8 mouse cellular contexts compared by ENCODE assay signal in genomic region chr19:60789452-60789851, GRCm38 (mm10). TPM values are rescaled to one million over a fixed set of nuclear protein-coding genes. Genes with fewer than 3 reads are reported as not detected.
DNase-seq lines count a peak whose midpoint lies in the region; ATAC-seq and TF ChIP-seq lines count a peak whose summit lies in the region.

No protein-coding gene starts in this region.

- no peaks in the 10 kb centered on the region for H3K36me3 ChIP-seq in forebrain, embryonic 12.5 days (replicated peaks)
- peaks cover 7% of the 10 kb centered on the region for H3K36me3 ChIP-seq in liver, embryonic 13.5 days

- no peaks in the 10 kb centered on the region for H3K27me3 ChIP-seq in forebrain, embryonic 12.5 days
- H3K27me3 ChIP-seq in liver, embryonic 13.5 days: no peaks in the 10 kb centered on the region

- H3K9me3 ChIP-seq in forebrain, embryonic 12.5 days: no peaks in the 10 kb centered on the region
- no peaks in the 10 kb centered on the region for H3K9me3 ChIP-seq in liver, embryonic 13.5 days (replicated peaks)

- peaks cover 23% of the 10 kb centered on the region for H3K4me1 ChIP-seq in forebrain, embryonic 12.5 days
- peaks cover 47% of the 10 kb centered on the region for H3K4me1 ChIP-seq in liver, embryonic 13.5 days (replicated peaks)

- H3K4me3 ChIP-seq in gastrocnemius, adult 2 months: peak overlapping the region; percentile 80
- H3K4me3 ChIP-seq in forebrain, embryonic 12.5 days (replicated peaks): peak overlapping the region; percentile 98
- peak overlapping the region; percentile 100 for H3K4me3 ChIP-seq in liver, embryonic 13.5 days (replicated peaks)

- TF ChIP-seq CTCF in gastrocnemius, adult 2 months (IDR thresholded peaks at IDR 0.05): no peak

- intact Hi-C loops in gastrocnemius, adult 2 months (cut with DNase I): loop anchor here (10.0 kb wide), 1 partner anchor 205 kb away; the partner anchor contains the start of gene Cacul1

- WGBS in forebrain, embryonic 12.5 days: 2% methylated on average over 7 of the region's 7 CpGs
- WGBS in liver, embryonic 13.5 days (ENCODE audit: insufficient replicate concordance): 1% methylated on average over 7 of the region's 7 CpGs

- no peak for DNase-seq in gastrocnemius, adult 2 months
- DNase-seq in gastrocnemius, adult 8-10 months (ENCODE audit: low spot score in 2 of 2): no peak
- DNase-seq in 416B (ENCODE audit: low read depth): peak; percentile 36
- no peak for DNase-seq in liver, embryonic 13.5 days
- DNase-seq in adrenal gland, postnatal 36 days: no peak
- no peak for DNase-seq in kidney, postnatal 25 days

- H3K27ac ChIP-seq in gastrocnemius, adult 2 months: peak overlapping the region; percentile 98
- peak overlapping the region; percentile 97 for H3K27ac ChIP-seq in forebrain, embryonic 12.5 days
- peak overlapping the region; percentile 99 for H3K27ac ChIP-seq in liver, embryonic 13.5 days

- H3K9ac ChIP-seq in forebrain, embryonic 12.5 days: peak overlapping the region; percentile 99
- H3K9ac ChIP-seq in liver, embryonic 13.5 days: peak overlapping the region; percentile 100

- peak overlapping the region; percentile 73 for H3K4me2 ChIP-seq in forebrain, embryonic 12.5 days
- peak overlapping the region; percentile 95 for H3K4me2 ChIP-seq in liver, embryonic 13.5 days

- ATAC-seq in forebrain, embryonic 12.5 days (ENCODE audit: low FRiP score): no peak
- no peak for ATAC-seq in liver, embryonic 13.5 days (ENCODE audit: low read depth)
- no peak for ATAC-seq in megakaryocyte-erythroid progenitor cell, adult 5-6 weeks (replicated peaks; ENCODE audit: low FRiP score, low TSS enrichment, poor library complexity, severe bottlenecking)

RNA-seq across cellular contexts. Expression of gene Eif3a, which starts 1.0 kb away (rescaled TPM):
- total RNA-seq in gastrocnemius, adult 2 months (2021): 100 to 1,000 TPM in 1 of 2 experiments, 10 to 100 TPM in 1; 91.5 to 101 TPM
- 10 to 100 TPM; 73.2 to 97.8 (median 91.5) TPM for total RNA-seq in gastrocnemius, adult 8-10 months (2022)
- 136 and 137 TPM in 2 replicates for polyA plus RNA-seq in forebrain, embryonic 12.5 days (2016; fragmentation: Nextera tagmentation; extraction: Ambion mirVana)
- 109 and 129 TPM in 2 replicates for polyA plus RNA-seq in liver, embryonic 13.5 days (2015; fragmentation: Nextera tagmentation; extraction: Ambion mirVana)
- 344 and 346 TPM in 2 replicates for total RNA-seq in megakaryocyte-erythroid progenitor cell, adult 5-6 weeks (2014; fragmentation: Nextera tagmentation)
- 570 and 597 TPM in 2 replicates for total RNA-seq in megakaryocyte-erythroid progenitor cell, adult 5-6 weeks (2017)
- 100 to 1,000 TPM; 161 to 191 TPM for total RNA-seq in adrenal gland, postnatal 36 days (2021)

RNA-seq across cellular contexts. Expression of gene Fam45a, which starts 21.9 kb away (rescaled TPM):
- total RNA-seq in gastrocnemius, adult 2 months (2021): 10 to 100 TPM; 11.2 to 12.2 TPM
- total RNA-seq in gastrocnemius, adult 8-10 months (2022): 10 to 100 TPM in 1 of 4 experiments, 1 to 10 TPM in 3; 7.8 to 10.3 (median 9.5) TPM
- 35.5 and 39.4 TPM in 2 replicates for polyA plus RNA-seq in forebrain, embryonic 12.5 days (2016; fragmentation: Nextera tagmentation; extraction: Ambion mirVana)
- polyA plus RNA-seq in liver, embryonic 13.5 days (2015; fragmentation: Nextera tagmentation; extraction: Ambion mirVana): 21.9 and 26.8 TPM in 2 replicates
- 27.2 and 27.6 TPM in 2 replicates for total RNA-seq in megakaryocyte-erythroid progenitor cell, adult 5-6 weeks (2014; fragmentation: Nextera tagmentation)
- total RNA-seq in megakaryocyte-erythroid progenitor cell, adult 5-6 weeks (2017): 22.0 and 38.4 TPM in 2 replicates
- 10 to 100 TPM; 40.1 to 42.9 TPM for total RNA-seq in adrenal gland, postnatal 36 days (2021)

RNA-seq across cellular contexts. Expression of gene Nanos1, which starts 33.7 kb away (rescaled TPM):
- under 1 TPM in 1 of 2 experiments, not detected in 1; 0.08 TPM for total RNA-seq in gastrocnemius, adult 2 months (2021)
- under 1 TPM in 1 of 4 experiments, not detected in 3; 0.11 TPM for total RNA-seq in gastrocnemius, adult 8-10 months (2022)
- polyA plus RNA-seq in forebrain, embryonic 12.5 days (2016; fragmentation: Nextera tagmentation; extraction: Ambion mirVana): 7.4 and 7.8 TPM in 2 replicates
- 0.91 and 1.1 TPM in 2 replicates for polyA plus RNA-seq in liver, embryonic 13.5 days (2015; fragmentation: Nextera tagmentation; extraction: Ambion mirVana)
- 1.2 and 2.5 TPM in 2 replicates for total RNA-seq in megakaryocyte-erythroid progenitor cell, adult 5-6 weeks (2014; fragmentation: Nextera tagmentation)
- 1.2 and 1.5 TPM in 2 replicates for total RNA-seq in megakaryocyte-erythroid progenitor cell, adult 5-6 weeks (2017)
- total RNA-seq in adrenal gland, postnatal 36 days (2021): 1 to 10 TPM in 1 of 2 experiments, under 1 TPM in 1; 0.92 to 1.4 TPM
